Mouse (Mus musculus) C2C12 (cell line): ENCODE data around the gene Sox5.

Source experiments
- CTCF ChIP-seq: IDR thresholded peaks from one replicate; pipeline ENCODE4 v1.5.1; 2011; ENCODE audit not compliant: control insufficient read depth, insufficient read depth, insufficient read length
- FOSL1 ChIP-seq: IDR thresholded peaks from one replicate; pipeline ENCODE4 v1.8.0; 2011; ENCODE audit warnings: mild to moderate bottlenecking, low read length; ENCODE audit not compliant: poor library complexity, insufficient read depth, severe bottlenecking
- MAX ChIP-seq: IDR thresholded peaks from one replicate; pipeline ENCODE4 v1.6.1; 2011; ENCODE audit warnings: mild to moderate bottlenecking, control low read depth
- MYOG ChIP-seq: IDR thresholded peaks from one replicate; pipeline ENCODE4 v1.6.1; 2011; ENCODE audit not compliant: control insufficient read depth, insufficient read length; ENCODE audit errors: extremely low read depth
- USF1 ChIP-seq: IDR thresholded peaks from one replicate; pipeline ENCODE4 v1.6.1; 2011; ENCODE audit warnings: low read depth, mild to moderate bottlenecking, control low read depth, moderate library complexity

DNA sequence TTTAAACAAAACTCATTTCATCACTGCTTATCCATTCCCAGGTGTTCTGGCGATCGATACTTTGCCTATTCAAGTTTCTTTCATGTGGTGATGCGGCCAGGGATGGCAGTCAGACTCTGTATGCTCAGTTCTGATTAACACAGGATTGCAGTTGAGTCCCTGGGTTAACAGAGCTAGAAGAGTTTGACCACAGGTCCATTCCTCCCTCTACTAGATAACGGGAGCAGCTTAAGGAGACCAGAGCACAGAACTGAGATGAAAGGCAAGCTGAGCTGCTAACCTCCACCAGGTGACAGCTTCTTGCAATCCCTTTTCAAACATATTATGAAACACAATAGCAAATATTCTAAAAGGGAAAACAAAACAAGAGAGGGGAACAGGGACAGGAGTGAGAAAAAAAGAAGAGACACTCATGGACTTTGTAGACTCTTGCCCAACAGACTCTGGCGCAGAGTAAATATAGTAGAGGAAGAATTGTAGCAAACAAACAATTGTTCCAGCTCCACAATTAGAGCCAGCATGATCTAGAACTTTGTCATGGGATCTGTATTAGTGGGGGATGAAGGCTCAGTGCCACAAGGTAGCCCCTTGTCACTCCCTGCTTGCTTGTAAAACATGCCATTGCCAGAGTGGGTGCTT is 580.3 kb downstream of the Sox5 start:
- TF ChIP-seq CTCF (no peak), MAX (no peak), USF1 (no peak), MYOG (no peak), FOSL1 (no peak)
